Mouse (Mus musculus) stomach, postnatal 0 days (tissue): ENCODE measurements around the gene Zim1.

Experiments
- CTCF ChIP-seq: IDR thresholded peaks from 2 replicates; pipeline ENCODE4 v1.5.1; 2016; ENCODE audit warnings: antibody characterized with exemption, low read depth, mild to moderate bottlenecking, moderate library complexity
- EP300 ChIP-seq: optimal IDR thresholded peaks from 2 replicates; pipeline ENCODE3; 2016; ENCODE audit warnings: antibody characterized with exemption

- no peak for TF ChIP-seq CTCF
- TF ChIP-seq EP300, result no peak
Observed at GRCm38 (mm10) chr7:6663430-6663829, 32.8 kb downstream of the Zim1 start.
